Comparison of ENCODE assay signal across 9 mouse cellular contexts in the genomic region with DNA sequence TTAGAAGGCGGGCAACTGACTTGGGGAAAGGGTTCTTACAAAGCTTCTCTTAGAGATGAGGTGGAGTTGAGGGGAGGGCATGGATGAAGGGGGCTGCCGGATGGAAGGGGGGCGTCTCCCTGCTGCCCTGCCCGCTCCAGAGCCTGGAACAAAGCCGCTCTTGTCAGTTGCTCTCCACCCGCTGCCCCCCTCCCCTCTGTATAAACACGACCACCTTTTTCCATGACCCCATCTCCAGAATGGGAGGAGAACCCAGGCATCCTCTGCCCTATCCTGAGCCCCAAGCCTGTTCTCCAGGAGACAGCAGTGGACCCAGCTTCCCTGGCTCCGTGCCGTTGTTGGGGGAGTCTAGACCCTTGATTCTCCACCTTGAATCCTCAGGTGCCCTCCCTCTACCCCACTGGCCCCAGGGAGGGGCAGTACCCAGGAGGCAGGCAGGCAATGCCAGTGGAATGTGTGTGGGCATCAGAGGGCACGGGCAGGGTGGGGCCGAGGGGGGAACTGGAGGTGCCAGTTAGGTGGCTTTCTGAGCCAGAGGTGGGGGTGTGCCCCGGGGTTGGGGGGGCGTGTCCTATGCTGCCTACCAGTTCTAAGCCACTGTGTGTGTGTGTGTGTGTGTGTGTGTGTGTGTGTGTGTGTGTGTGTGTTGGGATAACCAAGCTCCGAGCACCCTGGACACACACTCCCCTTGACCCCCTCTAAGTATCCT. TPM values are rescaled to one million over a fixed set of nuclear protein-coding genes. Genes with fewer than 3 reads are reported as not detected.
DNase-seq lines count a peak whose midpoint lies in the region; ATAC-seq lines count a peak whose summit lies in the region.
"Had no signal": no experiment of that assay in that cellular context is flagged by ENCODE, and none has a peak within 500 bp of the region (broad histone marks: within the 10 kb centered on the region; RNA-seq: fewer than 3 reads in every experiment).

No protein-coding gene starts in this region.

- H3K27me3 ChIP-seq in heart, embryonic 15.5 days: peaks cover 88% of the 10 kb centered on the region
- no peaks in the 10 kb centered on the region for H3K27me3 ChIP-seq in embryonic facial prominence, embryonic 13.5 days
- 0 out of 2 replicates have a peak, but pooled peaks cover 5% of the 10 kb centered on the region for H3K27me3 ChIP-seq in kidney, embryonic 15.5 days

- intact Hi-C loops in heart, postnatal 10 days (cut with DNase I): no loop called here

- no peaks in the 10 kb centered on the region for H3K9me3 ChIP-seq in heart, embryonic 15.5 days (replicated peaks)
- no peaks in the 10 kb centered on the region for H3K9me3 ChIP-seq in embryonic facial prominence, embryonic 13.5 days
- H3K9me3 ChIP-seq in kidney, embryonic 15.5 days (replicated peaks): no peaks in the 10 kb centered on the region

- H3K36me3 ChIP-seq in heart, embryonic 15.5 days: no peaks in the 10 kb centered on the region
- H3K36me3 ChIP-seq in embryonic facial prominence, embryonic 13.5 days: peaks cover 35% of the 10 kb centered on the region
- H3K36me3 ChIP-seq in kidney, embryonic 15.5 days: peaks cover 6% of the 10 kb centered on the region; the same call in 1 of the 2 replicates

- H3K4me1 ChIP-seq in heart, embryonic 15.5 days (replicated peaks): peaks cover 24% of the 10 kb centered on the region
- H3K4me1 ChIP-seq in embryonic facial prominence, embryonic 13.5 days: peaks cover 82% of the 10 kb centered on the region
- H3K4me1 ChIP-seq in kidney, embryonic 15.5 days: peaks cover 49% of the 10 kb centered on the region

- ATAC-seq in heart, embryonic 15.5 days (replicated peaks; ENCODE audit: insufficient number of reproducible peaks, insufficient read depth, low FRiP score, low read depth): no peak
- ATAC-seq in embryonic facial prominence, embryonic 13.5 days (ENCODE audit: insufficient number of reproducible peaks, insufficient read depth, low FRiP score, low TSS enrichment, low read depth): no peak
- no peak for ATAC-seq in kidney, embryonic 15.5 days (replicated peaks; ENCODE audit: low FRiP score)

- H3K27ac ChIP-seq in heart, embryonic 15.5 days: no peak overlapping the region
- peak overlapping the region; percentile 99 for H3K27ac ChIP-seq in embryonic facial prominence, embryonic 13.5 days
- H3K27ac ChIP-seq in kidney, embryonic 15.5 days: 0 out of 2 replicates have a peak overlapping the region, but pooled peaks have one; percentile 41

- H3K9ac ChIP-seq in heart, embryonic 15.5 days: no peak overlapping the region
- H3K9ac ChIP-seq in embryonic facial prominence, embryonic 13.5 days: peak overlapping the region; percentile 97
- H3K9ac ChIP-seq in kidney, embryonic 15.5 days: no peak overlapping the region

- H3K4me3 ChIP-seq in heart, embryonic 15.5 days: peak overlapping the region; percentile 63; the same call in 1 of the 2 replicates
- peak overlapping the region; percentile 76 for H3K4me3 ChIP-seq in embryonic facial prominence, embryonic 13.5 days
- peak overlapping the region; percentile 68; the same call in 1 of the 2 replicates for H3K4me3 ChIP-seq in kidney, embryonic 15.5 days (replicated peaks)

- DNase-seq in heart, postnatal 10 days: no peak
- peak; percentile 75 for DNase-seq in lung, postnatal 25 days (ENCODE audit: low spot score)
- no peak for DNase-seq in T-cell, adult 2 months (ENCODE audit: low spot score)
- no peak for DNase-seq in layer of hippocampus, postnatal 14 days (ENCODE audit: low spot score in 2 of 2)
- DNase-seq in liver: no peak

- 38% methylated on average over 14 of the region's 14 CpGs for WGBS in heart, embryonic 15.5 days
- 10% methylated on average over 13 of the region's 14 CpGs for WGBS in embryonic facial prominence, embryonic 13.5 days
- WGBS in kidney, embryonic 15.5 days: 61% methylated on average over 13 of the region's 14 CpGs

- H3K4me2 ChIP-seq in heart, embryonic 15.5 days: peak overlapping the region; percentile 96; the same call in 1 of the 2 replicates
- peak overlapping the region; percentile 98 for H3K4me2 ChIP-seq in embryonic facial prominence, embryonic 13.5 days
- H3K4me2 ChIP-seq in kidney, embryonic 15.5 days: peak overlapping the region; percentile 94

RNA-seq across cellular contexts. Expression of a gene that starts 1.6 kb away (rescaled TPM):
- 7.9 and 15.8 TPM in 2 replicates for polyA plus RNA-seq in heart, embryonic 15.5 days (2015; fragmentation: Nextera tagmentation; extraction: Ambion mirVana)
- 10 to 100 TPM; 23.2 to 27.2 TPM for total RNA-seq in heart, postnatal 10 days (2021)
- polyA plus RNA-seq in embryonic facial prominence, embryonic 13.5 days (2015; fragmentation: Nextera tagmentation; extraction: Ambion mirVana): 135 and 143 TPM in 2 replicates
- 27.9 and 30.3 TPM in 2 replicates for polyA plus RNA-seq in kidney, embryonic 15.5 days (2015; fragmentation: Nextera tagmentation; extraction: Ambion mirVana)
- total RNA-seq in layer of hippocampus, postnatal 14 days (2021): 10 to 100 TPM in 1 of 2 experiments, 1 to 10 TPM in 1; 8.8 to 11.2 TPM

RNA-seq across cellular contexts. Expression of a gene that starts 14.7 kb away (rescaled TPM):
- not detected in 2 replicates for polyA plus RNA-seq in heart, embryonic 15.5 days (2015; fragmentation: Nextera tagmentation; extraction: Ambion mirVana)
- not detected for total RNA-seq in heart, postnatal 10 days (2021)
- 1.9 and 2.3 TPM in 2 replicates for polyA plus RNA-seq in embryonic facial prominence, embryonic 13.5 days (2015; fragmentation: Nextera tagmentation; extraction: Ambion mirVana)
- polyA plus RNA-seq in kidney, embryonic 15.5 days (2015; fragmentation: Nextera tagmentation; extraction: Ambion mirVana): 0.44 and 0.55 TPM in 2 replicates
- total RNA-seq in layer of hippocampus, postnatal 14 days (2021): not detected
- polyA plus RNA-seq: large intestine, adult 2 months had no signal

RNA-seq across cellular contexts. Expression of a gene that starts 23.6 kb away (rescaled TPM):
- polyA plus RNA-seq in heart, embryonic 15.5 days (2015; fragmentation: Nextera tagmentation; extraction: Ambion mirVana): 39.3 and 47.4 TPM in 2 replicates
- total RNA-seq in heart, postnatal 10 days (2021): 10 to 100 TPM; 20.6 to 23.8 TPM
- polyA plus RNA-seq in embryonic facial prominence, embryonic 13.5 days (2015; fragmentation: Nextera tagmentation; extraction: Ambion mirVana): 60.3 and 67.3 TPM in 2 replicates
- polyA plus RNA-seq in kidney, embryonic 15.5 days (2015; fragmentation: Nextera tagmentation; extraction: Ambion mirVana): 68.6 and 69.8 TPM in 2 replicates
- 10 to 100 TPM; 34.1 to 36.0 TPM for total RNA-seq in layer of hippocampus, postnatal 14 days (2021)

RNA-seq across cellular contexts. Expression of a gene that starts 24.0 kb away (rescaled TPM):
- 1.7 and 8.9 TPM in 2 replicates for polyA plus RNA-seq in heart, embryonic 15.5 days (2015; fragmentation: Nextera tagmentation; extraction: Ambion mirVana)
- 1 to 10 TPM; 1.9 to 2.0 TPM for total RNA-seq in heart, postnatal 10 days (2021)
- polyA plus RNA-seq in embryonic facial prominence, embryonic 13.5 days (2015; fragmentation: Nextera tagmentation; extraction: Ambion mirVana): 3.0 and 3.3 TPM in 2 replicates
- 1.4 TPM in 2 replicates for polyA plus RNA-seq in kidney, embryonic 15.5 days (2015; fragmentation: Nextera tagmentation; extraction: Ambion mirVana)
- 1 to 10 TPM; 2.1 to 4.2 TPM for total RNA-seq in layer of hippocampus, postnatal 14 days (2021)

RNA-seq across cellular contexts. Expression of a gene that starts 40.4 kb away (rescaled TPM):
- 14.7 and 20.0 TPM in 2 replicates for polyA plus RNA-seq in heart, embryonic 15.5 days (2015; fragmentation: Nextera tagmentation; extraction: Ambion mirVana)
- 10 to 100 TPM in 1 of 2 experiments, 1 to 10 TPM in 1; 7.5 to 10.7 TPM for total RNA-seq in heart, postnatal 10 days (2021)
- 25.3 and 26.4 TPM in 2 replicates for polyA plus RNA-seq in embryonic facial prominence, embryonic 13.5 days (2015; fragmentation: Nextera tagmentation; extraction: Ambion mirVana)
- polyA plus RNA-seq in kidney, embryonic 15.5 days (2015; fragmentation: Nextera tagmentation; extraction: Ambion mirVana): 23.5 and 31.0 TPM in 2 replicates
- 1 to 10 TPM; 1.6 to 1.7 TPM for total RNA-seq in layer of hippocampus, postnatal 14 days (2021)
